Mouse (Mus musculus): ENCODE data around the gene Foxf2.

Gene Foxf2

GRCm38 (mm10) chr13:31626183-31626801 is 676 bp downstream of the Foxf2 start:
- no peak for DNase-seq

GRCm38 (mm10) chr13:31626991-31627625 is 1.5 kb downstream of the Foxf2 start:
- DNase-seq: no peak

- DNase-seq: no peak
Measured at GRCm38 (mm10) chr13:31627864-31628690, 2.5 kb downstream of the Foxf2 start.

- no peak for DNase-seq
Measured at GRCm38 (mm10) chr13:31628691-31629180, 3.1 kb downstream of the Foxf2 start.

GRCm38 (mm10) chr13:31629321-31629851 is 3.8 kb downstream of the Foxf2 start:
- DNase-seq: no peak

GRCm38 (mm10) chr13:31630051-31630450 is 4.4 kb downstream of the Foxf2 start:
- DNase-seq: no peak

- DNase-seq: no peak
Measured at GRCm38 (mm10) chr13:31630551-31630950, 4.9 kb downstream of the Foxf2 start.

- DNase-seq: no peak
Measured at GRCm38 (mm10) chr13:31631291-31631690, 5.7 kb downstream of the Foxf2 start.

- DNase-seq: peak; percentile 78
Measured at GRCm38 (mm10) chr13:31632450-31632849, 6.8 kb downstream of the Foxf2 start.

- no peak for DNase-seq
Measured at GRCm38 (mm10) chr13:31633259-31633658, 7.6 kb downstream of the Foxf2 start.

- DNase-seq: no peak
Measured at GRCm38 (mm10) chr13:31635546-31635945, 9.9 kb downstream of the Foxf2 start.

- no peak for DNase-seq
Measured at GRCm38 (mm10) chr13:31641517-31641916, 15.9 kb downstream of the Foxf2 start.

GRCm38 (mm10) chr13:31652131-31652745 is 26.6 kb downstream of the Foxf2 start:
- DNase-seq: no peak

GRCm38 (mm10) chr13:31656249-31656648 is 30.6 kb downstream of the Foxf2 start:
- no peak for DNase-seq

GRCm38 (mm10) chr13:31658212-31658611 is 32.6 kb downstream of the Foxf2 start:
- no peak for DNase-seq

- peak; percentile 62 for DNase-seq
Measured at GRCm38 (mm10) chr13:31658963-31659362, 33.3 kb downstream of the Foxf2 start.

- peak; percentile 6 for DNase-seq
Measured at GRCm38 (mm10) chr13:31661211-31661610, 35.6 kb downstream of the Foxf2 start.

GRCm38 (mm10) chr13:31665376-31665775 is 39.8 kb downstream of the Foxf2 start:
- no peak for DNase-seq

- no peak for DNase-seq
Measured at GRCm38 (mm10) chr13:31667919-31668524, 42.4 kb downstream of the Foxf2 start.

GRCm38 (mm10) chr13:31672093-31672492 is 46.5 kb downstream of the Foxf2 start:
- no peak for DNase-seq

All from kidney, postnatal 14 days (tissue).